Mouse (Mus musculus) frontal cortex, postnatal 14 days (tissue): ENCODE data around the gene Npm3.
A peak's percentile ranks its signal among the peaks of the same experiment; 100 is the strongest.

Experiments used
- DNase-seq, 2 experiments: peaks; one replicate each; pipeline ENCODE4 v3.0.0; 2022; ENCODE audit warnings: low spot score in 2 of 2

Npm3 gene

GRCm38 (mm10) chr19:45734191-45734590 is 15.2 kb downstream of the Npm3 start:
- DNase-seq, result no peak

GRCm38 (mm10) chr19:45733564-45733963 is 15.8 kb downstream of the Npm3 start:
- DNase-seq, result no peak

GRCm38 (mm10) chr19:45731658-45732057 is 17.7 kb downstream of the Npm3 start:
- no peak for DNase-seq

- no peak for DNase-seq
Observed at GRCm38 (mm10) chr19:45730042-45730441, 19.3 kb downstream of the Npm3 start.

GRCm38 (mm10) chr19:45727231-45727630 is 22.2 kb downstream of the Npm3 start:
- DNase-seq, result no peak

- no peak for DNase-seq
Observed at GRCm38 (mm10) chr19:45725677-45726277, 23.6 kb downstream of the Npm3 start.

- DNase-seq, result no peak
Observed at GRCm38 (mm10) chr19:45722188-45722587, 27.2 kb downstream of the Npm3 start.

GRCm38 (mm10) chr19:45718286-45718685 is 31.1 kb downstream of the Npm3 start:
- no peak for DNase-seq

GRCm38 (mm10) chr19:45717493-45718220 is 31.7 kb downstream of the Npm3 start:
- DNase-seq, result peak in 1 of 2 experiments; percentile 36

GRCm38 (mm10) chr19:45708704-45709103 is 40.7 kb downstream of the Npm3 start:
- no peak for DNase-seq
